In the genomic region with DNA sequence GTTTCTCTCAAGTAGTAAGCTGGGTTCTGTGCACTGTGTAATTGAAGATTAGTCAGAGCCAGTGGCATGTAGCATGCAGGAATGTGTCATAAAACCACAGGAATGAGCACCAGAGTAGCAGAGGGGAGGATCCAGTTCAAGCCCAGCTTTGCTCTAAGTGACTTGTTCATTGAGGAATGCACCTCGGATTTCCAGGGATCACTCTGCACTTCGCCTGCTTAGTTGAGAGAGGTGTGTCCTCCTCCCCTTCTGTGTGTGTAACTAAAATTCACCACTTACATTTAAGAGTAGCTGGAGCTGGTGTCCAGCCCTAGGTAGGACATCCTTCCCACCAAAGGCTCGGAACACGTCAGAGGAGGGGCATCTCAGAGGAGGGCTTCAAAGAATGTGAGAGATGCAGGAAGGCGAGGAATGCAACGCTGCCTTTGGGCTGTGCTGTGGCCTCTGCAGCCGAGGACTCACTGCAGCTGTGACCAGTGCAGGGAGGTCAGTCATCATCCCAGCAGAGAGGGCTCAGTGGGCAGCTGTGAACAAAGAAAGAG, we compare ENCODE assay signal across 8 mouse cellular contexts. TPM values are rescaled to one million over a fixed set of nuclear protein-coding genes. Genes with fewer than 3 reads are reported as not detected.
DNase-seq lines count a peak whose midpoint lies in the region; ATAC-seq lines count a peak whose summit lies in the region.

No protein-coding gene starts in this region.

- no peak overlapping the region for H3K9ac ChIP-seq in hindbrain, embryonic 12.5 days

- H3K27ac ChIP-seq in hindbrain, embryonic 12.5 days, result peak overlapping the region; percentile 35; the same call in 1 of the 2 replicates

- H3K4me2 ChIP-seq in hindbrain, embryonic 12.5 days (replicated peaks), result no peak overlapping the region

- intact Hi-C loops in left cerebral cortex, postnatal 4 days (cut with DNase I), result no loop called here

- WGBS in hindbrain, embryonic 12.5 days, result 17% methylated on average over 7 of the region's 7 CpGs

- H3K36me3 ChIP-seq in hindbrain, embryonic 12.5 days, result peaks cover 7% of the 10 kb centered on the region; the same call in 1 of the 2 replicates

- H3K4me3 ChIP-seq in hindbrain, embryonic 12.5 days, result no peak overlapping the region

- peaks cover 6% of the 10 kb centered on the region for H3K4me1 ChIP-seq in hindbrain, embryonic 12.5 days

- no peaks in the 10 kb centered on the region for H3K27me3 ChIP-seq in hindbrain, embryonic 12.5 days

- H3K9me3 ChIP-seq in hindbrain, embryonic 12.5 days (replicated peaks), result no peaks in the 10 kb centered on the region

- ATAC-seq in hindbrain, embryonic 12.5 days (ENCODE audit: low FRiP score), result no peak

- peak; percentile 43 for DNase-seq in MN1 (ENCODE audit: low spot score)
- peak; percentile 37 for DNase-seq in embryo, embryonic 9.5 days (ENCODE audit: extremely low spot score)
- DNase-seq in lung, adult 18-20 months, result peak; percentile 73 to 82
- DNase-seq in right cerebral cortex, postnatal 25 days, result no peak
- no peak for DNase-seq in frontal cortex, adult 2 months (ENCODE audit: extremely low spot score in 1 of 2, low spot score in 1 of 2)
- no peak for DNase-seq in left cerebral cortex, postnatal 4 days
- DNase-seq in right cerebral cortex, adult 18-20 months, result no peak

RNA-seq across cellular contexts. Expression of gene Prkci, which starts 27.4 kb away (rescaled TPM):
- 38.6 and 39.9 TPM in 2 replicates for polyA plus RNA-seq in hindbrain, embryonic 12.5 days (2016; fragmentation: Nextera tagmentation; extraction: Ambion mirVana)
- 38.2 and 39.1 TPM in 2 replicates for polyA plus RNA-seq in frontal cortex, adult 2 months (2012; rRNA removed)
- total RNA-seq in left cerebral cortex, postnatal 4 days (2021), result 10 to 100 TPM; 62.6 to 63.4 TPM

RNA-seq across cellular contexts. Expression of gene Phc3, which starts 53.8 kb away (rescaled TPM):
- polyA plus RNA-seq in hindbrain, embryonic 12.5 days (2016; fragmentation: Nextera tagmentation; extraction: Ambion mirVana), result 6.5 and 8.1 TPM in 2 replicates
- polyA plus RNA-seq in frontal cortex, adult 2 months (2012; rRNA removed), result 22.5 and 23.5 TPM in 2 replicates
- total RNA-seq in left cerebral cortex, postnatal 4 days (2021), result 10 to 100 TPM; 39.2 to 39.3 TPM

Comparison
In these comparisons a context has a peak if more than half of its experiments do, and no peak if none do; other contexts are left out.
1. DNase-seq: peak in MN1 (single experiment), embryo, embryonic 9.5 days (single experiment) and lung, adult 18-20 months (2 of 2); none in right cerebral cortex, postnatal 25 days (single experiment), frontal cortex, adult 2 months (0 of 2), left cerebral cortex, postnatal 4 days (single experiment) and right cerebral cortex, adult 18-20 months (single experiment).